9 mouse cellular contexts compared by ENCODE assay signal in the genomic region with DNA sequence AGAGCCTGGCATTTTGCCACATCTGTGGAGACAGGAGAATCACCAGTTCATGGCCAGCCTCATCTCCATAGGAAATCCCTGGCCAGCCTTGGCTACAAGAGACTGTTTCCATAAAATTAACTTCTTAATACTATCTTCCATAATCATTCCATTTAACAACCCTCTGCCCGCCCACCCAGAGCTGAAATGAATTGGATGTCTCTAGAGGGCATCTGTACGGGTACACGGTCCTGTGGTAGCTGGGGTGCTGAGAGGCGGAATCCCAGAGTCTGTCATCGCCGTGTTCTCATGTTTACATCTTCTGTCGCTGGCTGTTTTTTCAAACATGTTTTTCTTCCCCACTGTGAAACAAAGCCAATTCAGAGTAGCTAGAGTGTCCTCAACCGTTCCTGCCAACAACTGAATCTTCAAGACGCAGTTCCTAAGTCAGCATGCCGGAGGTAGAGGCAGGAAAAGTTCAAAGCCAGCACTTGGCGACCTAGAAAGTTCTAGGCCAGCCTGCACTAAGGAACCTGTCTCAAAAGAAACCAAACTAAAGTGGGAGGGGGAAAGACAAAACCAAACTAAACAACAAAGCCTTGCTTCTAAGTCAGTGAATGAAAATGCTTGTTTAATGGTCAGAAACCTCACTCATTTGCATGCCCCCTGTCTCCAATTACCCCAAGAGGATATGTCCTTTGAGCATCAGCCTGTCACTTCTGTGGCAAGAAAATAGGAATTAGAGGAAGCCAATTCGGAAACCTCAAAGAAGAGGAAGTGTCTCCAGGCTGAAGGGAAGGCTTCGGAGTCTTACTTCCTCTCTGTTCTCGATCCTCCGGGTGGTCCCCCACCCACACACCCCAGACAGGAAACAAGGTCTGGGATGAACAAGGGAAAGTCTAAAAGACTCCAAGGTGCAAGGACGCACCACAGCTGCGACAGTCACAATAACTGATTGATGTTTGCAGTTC. TPM values are rescaled to one million over a fixed set of nuclear protein-coding genes. Genes with fewer than 3 reads are reported as not detected.
A peak's percentile ranks its signal among the peaks of the same experiment; 100 is the strongest.
DNase-seq lines count a peak whose midpoint lies in the region; ATAC-seq and TF ChIP-seq lines count a peak whose summit lies in the region.
"Had no signal": no experiment of that assay in that cellular context is flagged by ENCODE, and none has a peak within 500 bp of the region (broad histone marks: within the 10 kb centered on the region; RNA-seq: fewer than 3 reads in every experiment).

No protein-coding gene starts in this region.

- intact Hi-C loops in left cerebral cortex, adult 2 months (cut with DNase I), result no loop called here
- intact Hi-C loops in left cerebral cortex, postnatal 4 days (cut with DNase I), result loop anchor here (10.0 kb wide), 1 partner anchor 75 kb away; no protein-coding TSS in a partner anchor

- H3K27ac ChIP-seq in left cerebral cortex, adult 2 months, result 0 out of 2 replicates have a peak overlapping the region, but pooled peaks have one; percentile 34
- no peak overlapping the region for H3K27ac ChIP-seq in forebrain, embryonic 12.5 days
- no peak overlapping the region for H3K27ac ChIP-seq in midbrain, embryonic 15.5 days
- H3K27ac ChIP-seq: midbrain, embryonic 12.5 days had no signal

- ATAC-seq in activated CD4-positive, CD25-positive, alpha-beta regulatory T cell, adult 4 months, result peak; percentile 64
- ATAC-seq in forebrain, embryonic 12.5 days (ENCODE audit: low FRiP score), result no peak
- no peak for ATAC-seq in midbrain, embryonic 15.5 days (replicated peaks)

- no peak overlapping the region for H3K4me2 ChIP-seq in forebrain, embryonic 12.5 days
- no peak overlapping the region for H3K4me2 ChIP-seq in midbrain, embryonic 15.5 days
- H3K4me2 ChIP-seq: midbrain, embryonic 12.5 days had no signal

- WGBS in forebrain, embryonic 12.5 days, result 84% methylated on average over 17 of the region's 17 CpGs
- 83% methylated on average over 17 of the region's 17 CpGs for WGBS in midbrain, embryonic 15.5 days

- H3K27me3 ChIP-seq in forebrain, embryonic 12.5 days, result no peaks in the 10 kb centered on the region
- no peaks in the 10 kb centered on the region for H3K27me3 ChIP-seq in midbrain, embryonic 15.5 days (replicated peaks)

- DNase-seq in left cerebral cortex, adult 2 months (ENCODE audit: extremely low spot score in 1 of 2, low spot score in 2 of 2), result no peak
- DNase-seq in left cerebral cortex, postnatal 4 days, result no peak
- peak; percentile 41 for DNase-seq in kidney, postnatal 10 days
- peak; percentile 61 to 63 for DNase-seq in spleen, postnatal 36 days (ENCODE audit: low spot score in 2 of 2)
- DNase-seq in urinary bladder, postnatal 10 days (ENCODE audit: low spot score), result no peak

- H3K4me3 ChIP-seq in left cerebral cortex, adult 2 months, result no peak overlapping the region
- no peak overlapping the region for H3K4me3 ChIP-seq in forebrain, embryonic 12.5 days (replicated peaks)
- no peak overlapping the region for H3K4me3 ChIP-seq in midbrain, embryonic 15.5 days
- H3K4me3 ChIP-seq: midbrain, embryonic 12.5 days had no signal

- peaks cover 12% of the 10 kb centered on the region for H3K4me1 ChIP-seq in forebrain, embryonic 12.5 days
- H3K4me1 ChIP-seq in midbrain, embryonic 15.5 days, result no peaks in the 10 kb centered on the region

- H3K36me3 ChIP-seq in forebrain, embryonic 12.5 days (replicated peaks), result no peaks in the 10 kb centered on the region
- H3K36me3 ChIP-seq in midbrain, embryonic 15.5 days (replicated peaks), result no peaks in the 10 kb centered on the region
- H3K36me3 ChIP-seq: midbrain, embryonic 12.5 days had no signal

- no peak overlapping the region for H3K9ac ChIP-seq in forebrain, embryonic 12.5 days
- H3K9ac ChIP-seq in midbrain, embryonic 15.5 days, result no peak overlapping the region
- H3K9ac ChIP-seq: midbrain, embryonic 12.5 days had no signal

- no peaks in the 10 kb centered on the region for H3K9me3 ChIP-seq in forebrain, embryonic 12.5 days
- no peaks in the 10 kb centered on the region for H3K9me3 ChIP-seq in midbrain, embryonic 15.5 days
- H3K9me3 ChIP-seq: midbrain, embryonic 12.5 days had no signal

- no peak for TF ChIP-seq CTCF in left cerebral cortex, adult 2 months (IDR thresholded peaks at IDR 0.05)

RNA-seq across cellular contexts. Expression of a gene that starts 5.4 kb away (rescaled TPM):
- total RNA-seq in left cerebral cortex, adult 2 months (2021), result 100 to 1,000 TPM; 120 to 136 TPM
- 100 to 1,000 TPM; 173 to 183 TPM for total RNA-seq in left cerebral cortex, postnatal 4 days (2021)
- 100 to 1,000 TPM; 282 to 307 TPM for polyA plus RNA-seq in activated CD4-positive, CD25-positive, alpha-beta regulatory T cell, adult 4 months (2017; shearing (Covaris generic))
- polyA plus RNA-seq in forebrain, embryonic 12.5 days (2016; fragmentation: Nextera tagmentation; extraction: Ambion mirVana), result 425 and 437 TPM in 2 replicates
- 382 and 383 TPM in 2 replicates for polyA plus RNA-seq in midbrain, embryonic 15.5 days (2015; fragmentation: Nextera tagmentation; extraction: Ambion mirVana)

Comparison
In these comparisons a context has a peak if more than half of its experiments do, and no peak if none do; other contexts are left out.
1. DNase-seq: peak in kidney, postnatal 10 days (single experiment) and spleen, postnatal 36 days (2 of 2); none in left cerebral cortex, adult 2 months (0 of 2), left cerebral cortex, postnatal 4 days (single experiment) and urinary bladder, postnatal 10 days (single experiment).